Mouse (Mus musculus): ENCODE data around the gene Fam193a.

- no peak for TF ChIP-seq CTCF (IDR thresholded peaks at IDR 0.05; ENCODE audit: extremely low read depth, insufficient read depth, insufficient read length, insufficient replicate concordance)
- TF ChIP-seq POLR2A (IDR thresholded peaks at IDR 0.05; ENCODE audit: low read depth, low read length): no peak
These were observed 144.5 kb downstream of the Fam193a start for GRCm38 (mm10) chr5:34514218-34514566.

Data from spleen, adult 2 months (tissue).